Comparison of ENCODE assay signal across 8 mouse cellular contexts in the genomic region with DNA sequence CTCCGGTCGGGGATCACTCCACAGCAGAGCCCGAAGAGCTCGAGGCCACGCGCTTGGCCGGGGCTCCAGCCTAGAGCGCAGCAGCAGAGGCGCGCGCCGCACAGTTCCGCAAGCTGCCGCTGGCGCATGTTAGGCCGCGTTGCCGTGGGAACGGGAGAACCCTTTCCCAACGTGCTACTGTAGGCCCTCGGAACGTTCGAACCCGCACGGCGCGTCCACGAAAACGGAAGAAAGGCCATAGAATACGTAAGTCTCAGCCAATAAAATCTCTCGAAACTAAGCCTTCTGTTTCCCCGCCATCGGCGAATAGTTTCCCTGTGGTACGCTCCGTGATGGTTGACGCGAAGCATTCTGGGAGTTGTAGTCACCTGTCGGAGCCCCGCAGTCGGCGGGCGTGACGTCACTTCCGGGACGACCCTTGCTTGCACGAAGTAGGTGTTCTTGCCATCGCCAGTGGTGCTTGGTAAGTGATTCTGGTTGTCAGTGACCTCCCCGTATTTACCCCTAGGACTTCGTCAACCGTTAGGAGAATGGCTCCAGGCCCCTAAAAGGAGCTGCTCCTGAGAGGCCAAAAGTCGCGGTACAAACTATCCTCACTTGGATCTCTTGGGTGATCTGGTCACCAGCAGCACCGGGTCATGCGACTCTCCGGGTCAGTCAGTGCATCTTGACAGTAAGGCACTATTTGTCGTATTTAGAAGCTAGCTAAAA. TPM values are rescaled to one million over a fixed set of nuclear protein-coding genes. Genes with fewer than 3 reads are reported as not detected.
DNase-seq lines count a peak whose midpoint lies in the region; ATAC-seq and TF ChIP-seq lines count a peak whose summit lies in the region.

1700029J07Rik (minus strand) TSS at position 127 of the 711 bp plus-strand sequence.
Ufsp2 (plus strand) TSS at position 403 of the 711 bp plus-strand sequence.

- no peak for TF ChIP-seq CTCF in E14TG2a.4 (conservative IDR thresholded peaks at IDR 0.05; ENCODE audit: low read length)
- no peak for TF ChIP-seq CTCF in heart, postnatal 0 days (IDR thresholded peaks at IDR 0.05; ENCODE audit: low read depth)
- peak; percentile 45; the same call in 1 of the 2 replicates for TF ChIP-seq CTCF in testis, adult 2 months (IDR thresholded peaks at IDR 0.05; ENCODE audit: control insufficient read depth, insufficient read depth, insufficient replicate concordance, low read depth, low read length)

- peaks cover 59% of the 10 kb centered on the region for H3K9me3 ChIP-seq in E14TG2a.4 (ENCODE audit: low read length)
- 0 out of 2 replicates have a peak, but pooled peaks cover 4% of the 10 kb centered on the region for H3K9me3 ChIP-seq in forebrain, embryonic 12.5 days
- peaks cover 5% of the 10 kb centered on the region; the same call in 1 of the 2 replicates for H3K9me3 ChIP-seq in heart, postnatal 0 days (replicated peaks; ENCODE audit: control insufficient read depth, low read length)
- H3K9me3 ChIP-seq in liver, embryonic 16.5 days (replicated peaks; ENCODE audit: control insufficient read depth, low read length), result peaks cover 2% of the 10 kb centered on the region; the same call in 1 of the 2 replicates
- peaks cover 14% of the 10 kb centered on the region for H3K9me3 ChIP-seq in neural tube, embryonic 13.5 days

- peak; percentile 73 for TF ChIP-seq POLR2A in testis, adult 2 months (IDR thresholded peaks at IDR 0.05; ENCODE audit: control insufficient read depth, low read depth, low read length)

- H3K27me3 ChIP-seq in E14TG2a.4 (ENCODE audit: insufficient read depth, low read length), result no peaks in the 10 kb centered on the region
- no peaks in the 10 kb centered on the region for H3K27me3 ChIP-seq in forebrain, embryonic 12.5 days
- no peaks in the 10 kb centered on the region for H3K27me3 ChIP-seq in heart, postnatal 0 days (ENCODE audit: control insufficient read depth, insufficient read depth, low read length)
- H3K27me3 ChIP-seq in liver, embryonic 16.5 days (ENCODE audit: control insufficient read depth, insufficient read depth, low read depth, low read length), result no peaks in the 10 kb centered on the region
- no peaks in the 10 kb centered on the region for H3K27me3 ChIP-seq in neural tube, embryonic 13.5 days
- no peaks in the 10 kb centered on the region for H3K27me3 ChIP-seq in testis, adult 2 months (ENCODE audit: control insufficient read depth, insufficient read depth, low read length)

- H3K27ac ChIP-seq in forebrain, embryonic 12.5 days, result peak within 1 kb of the TSS; percentile 74
- H3K27ac ChIP-seq in heart, postnatal 0 days (ENCODE audit: low read depth), result peak within 1 kb of the TSS; percentile 72
- H3K27ac ChIP-seq in liver, embryonic 16.5 days (ENCODE audit: low read length), result peak within 1 kb of the TSS; percentile 56; the same call in 1 of the 2 replicates
- H3K27ac ChIP-seq in neural tube, embryonic 13.5 days (replicated peaks), result peak within 1 kb of the TSS; percentile 86
- peak within 1 kb of the TSS; percentile 83 for H3K27ac ChIP-seq in testis, adult 2 months (ENCODE audit: control insufficient read depth, insufficient read depth, low read depth, low read length)

- peak; percentile 97 for DNase-seq in c-Kit-positive CD71-positive TER-119-positive erythroid progenitor cells, embryonic 14.5 days (ENCODE audit: low spot score)
- peak; percentile 97 for DNase-seq in heart, postnatal 0 days (ENCODE audit: low spot score)
- peak; percentile 99 for DNase-seq in kidney, postnatal 4 days

- H3K4me3 ChIP-seq in E14TG2a.4 (replicated peaks; ENCODE audit: low read length), result peak within 1 kb of the TSS; percentile 77
- H3K4me3 ChIP-seq in forebrain, embryonic 12.5 days (replicated peaks), result peak within 1 kb of the TSS; percentile 61
- H3K4me3 ChIP-seq in heart, postnatal 0 days (ENCODE audit: low read depth, low read length), result peak within 1 kb of the TSS; percentile 75
- peak within 1 kb of the TSS; percentile 72 for H3K4me3 ChIP-seq in liver, embryonic 16.5 days (ENCODE audit: low read depth, low read length)
- H3K4me3 ChIP-seq in neural tube, embryonic 13.5 days, result peak within 1 kb of the TSS; percentile 61
- H3K4me3 ChIP-seq in testis, adult 2 months (ENCODE audit: control insufficient read depth, low read depth, low read length), result peak within 1 kb of the TSS; percentile 89

- no peak for TF ChIP-seq EP300 in heart, postnatal 0 days (IDR thresholded peaks at IDR 0.05; ENCODE audit: low read depth)

- peaks cover 5% of the 10 kb centered on the region; the same call in 1 of the 2 replicates for H3K36me3 ChIP-seq in E14TG2a.4 (ENCODE audit: insufficient read depth, low read length)
- H3K36me3 ChIP-seq in forebrain, embryonic 12.5 days (replicated peaks), result peaks cover 8% of the 10 kb centered on the region; the same call in 1 of the 2 replicates
- H3K36me3 ChIP-seq in heart, postnatal 0 days (replicated peaks; ENCODE audit: control insufficient read depth, insufficient read depth, low read length), result peaks cover 7% of the 10 kb centered on the region
- peaks cover 7% of the 10 kb centered on the region; the same call in 1 of the 2 replicates for H3K36me3 ChIP-seq in liver, embryonic 16.5 days (ENCODE audit: control insufficient read depth, insufficient read depth)
- peaks cover 21% of the 10 kb centered on the region for H3K36me3 ChIP-seq in neural tube, embryonic 13.5 days
- no peaks in the 10 kb centered on the region for H3K36me3 ChIP-seq in testis, adult 2 months (ENCODE audit: control insufficient read depth, insufficient read depth, low read length)

- peak within 1 kb of the TSS; percentile 71 for H3K4me2 ChIP-seq in forebrain, embryonic 12.5 days
- H3K4me2 ChIP-seq in heart, postnatal 0 days (ENCODE audit: low read depth, low read length), result peak within 1 kb of the TSS; percentile 76
- H3K4me2 ChIP-seq in liver, embryonic 16.5 days (ENCODE audit: low read depth, low read length), result peak within 1 kb of the TSS; percentile 70
- peak within 1 kb of the TSS; percentile 72 for H3K4me2 ChIP-seq in neural tube, embryonic 13.5 days

- 0 out of 2 replicates have a peak, but pooled peaks cover 3% of the 10 kb centered on the region for H3K4me1 ChIP-seq in E14TG2a.4 (replicated peaks; ENCODE audit: low read depth, low read length)
- peaks cover 14% of the 10 kb centered on the region for H3K4me1 ChIP-seq in forebrain, embryonic 12.5 days
- peaks cover 13% of the 10 kb centered on the region; the same call in 1 of the 2 replicates for H3K4me1 ChIP-seq in heart, postnatal 0 days (ENCODE audit: control insufficient read depth, insufficient read depth)
- peaks cover 9% of the 10 kb centered on the region; the same call in 1 of the 2 replicates for H3K4me1 ChIP-seq in liver, embryonic 16.5 days (ENCODE audit: control insufficient read depth, low read depth, low read length)
- peaks cover 14% of the 10 kb centered on the region for H3K4me1 ChIP-seq in neural tube, embryonic 13.5 days (replicated peaks)
- H3K4me1 ChIP-seq in testis, adult 2 months (ENCODE audit: control insufficient read depth, insufficient read depth, low read length), result peaks cover 9% of the 10 kb centered on the region

- peak; percentile 98 for ATAC-seq in forebrain, embryonic 12.5 days (ENCODE audit: low FRiP score)
- ATAC-seq in heart, postnatal 0 days (ENCODE audit: insufficient read depth, low read depth), result peak; percentile 96
- ATAC-seq in liver, embryonic 16.5 days (ENCODE audit: low read depth), result peak; percentile 95
- ATAC-seq in neural tube, embryonic 13.5 days (ENCODE audit: low read depth), result peak; percentile 98

- H3K9ac ChIP-seq in forebrain, embryonic 12.5 days, result peak within 1 kb of the TSS; percentile 50
- H3K9ac ChIP-seq in heart, postnatal 0 days (replicated peaks; ENCODE audit: low read depth, low read length), result peak within 1 kb of the TSS; percentile 68
- peak within 1 kb of the TSS; percentile 74 for H3K9ac ChIP-seq in liver, embryonic 16.5 days (ENCODE audit: low read depth, low read length)
- H3K9ac ChIP-seq in neural tube, embryonic 13.5 days, result peak within 1 kb of the TSS; percentile 77

- under 1% methylated on average over 57 of the region's 57 CpGs for WGBS in forebrain, embryonic 12.5 days
- WGBS in heart, postnatal 0 days, result under 1% methylated on average over 57 of the region's 57 CpGs
- under 1% methylated on average over 57 of the region's 57 CpGs for WGBS in liver, embryonic 16.5 days (ENCODE audit: insufficient replicate concordance)
- under 1% methylated on average over 57 of the region's 57 CpGs for WGBS in neural tube, embryonic 13.5 days

RNA-seq across cellular contexts. Expression of gene 1700029J07Rik, which starts in this region (rescaled TPM):
- 3.5 and 3.7 TPM in 2 replicates for polyA plus RNA-seq in forebrain, embryonic 12.5 days (2016; fragmentation: Nextera tagmentation; extraction: Ambion mirVana)
- not detected in 2 replicates for total RNA-seq in heart, postnatal 0 days (2014; rRNA removed; ENCODE audit: low replicate concordance)
- polyA plus RNA-seq in heart, postnatal 0 days (2015; fragmentation: Nextera tagmentation; extraction: Ambion mirVana), result 1.3 and 1.6 TPM in 2 replicates
- 0.40 and 0.68 TPM in 2 replicates for polyA plus RNA-seq in liver, embryonic 16.5 days (2015; fragmentation: Nextera tagmentation; extraction: Ambion mirVana)
- 3.9 and 4.4 TPM in 2 replicates for polyA plus RNA-seq in neural tube, embryonic 13.5 days (2015; fragmentation: Nextera tagmentation; extraction: Ambion mirVana)
- 26.8 and 28.7 TPM in 2 replicates for polyA plus RNA-seq in testis, adult 2 months (2012; rRNA removed)

RNA-seq across cellular contexts. Expression of gene Ufsp2, which starts in this region (rescaled TPM):
- polyA plus RNA-seq in forebrain, embryonic 12.5 days (2016; fragmentation: Nextera tagmentation; extraction: Ambion mirVana), result 56.5 and 61.5 TPM in 2 replicates
- total RNA-seq in heart, postnatal 0 days (2014; rRNA removed; ENCODE audit: low replicate concordance), result 16.9 and 47.4 TPM in 2 replicates
- 59.5 and 61.4 TPM in 2 replicates for polyA plus RNA-seq in heart, postnatal 0 days (2015; fragmentation: Nextera tagmentation; extraction: Ambion mirVana)
- polyA plus RNA-seq in liver, embryonic 16.5 days (2015; fragmentation: Nextera tagmentation; extraction: Ambion mirVana), result 32.9 and 33.7 TPM in 2 replicates
- polyA plus RNA-seq in neural tube, embryonic 13.5 days (2015; fragmentation: Nextera tagmentation; extraction: Ambion mirVana), result 65.5 and 69.8 TPM in 2 replicates
- 16.8 and 20.0 TPM in 2 replicates for polyA plus RNA-seq in testis, adult 2 months (2012; rRNA removed)

Comparison
In these comparisons a context has a peak if more than half of its experiments do, and no peak if none do; other contexts are left out.
1. Peak in every context shown above with its lines: DNase-seq, ATAC-seq, H3K4me3 ChIP-seq and H3K27ac ChIP-seq.